Mouse (Mus musculus) heart, embryonic 15.5 days (tissue): ENCODE results near the gene Naa11. TPM values are rescaled to one million over a fixed set of nuclear protein-coding genes. Genes with fewer than 3 reads are reported as not detected.

ENCODE experiments used
- ATAC-seq: fragments of 200-750 bp; cut with Nextera tagmentation; replicated peaks from 2 replicates; pipeline ENCODE4 v1.8.0; 2017; ENCODE audit warnings: low read depth, moderate TSS enrichment; ENCODE audit not compliant: insufficient number of reproducible peaks, insufficient read depth, low FRiP score
- H3K27ac ChIP-seq: fragments of 300-500 bp; sonication (generic); 2 replicates; pipeline ENCODE4 v1.5.1; 2015; ENCODE audit warnings: mild to moderate bottlenecking, inconsistent platforms
- H3K27me3 ChIP-seq: fragments of 300-500 bp; sonication (generic); 2 replicates; pipeline ENCODE4 v1.6.1; 2015; ENCODE audit warnings: inconsistent platforms
- H3K36me3 ChIP-seq: fragments of 300-500 bp; sonication (generic); 2 replicates; pipeline ENCODE4 v1.6.1; 2015; ENCODE audit warnings: mild to moderate bottlenecking, inconsistent platforms
- H3K4me1 ChIP-seq: fragments of 300-500 bp; sonication (generic); replicated peaks from 2 replicates; pipeline ENCODE4 v1.6.1; 2015; ENCODE audit warnings: inconsistent platforms
- H3K4me2 ChIP-seq: fragments of 300-500 bp; sonication (generic); 2 replicates; pipeline ENCODE4 v1.6.1; 2015; ENCODE audit warnings: inconsistent platforms, mild to moderate bottlenecking, moderate library complexity
- H3K4me3 ChIP-seq: fragments of 300-500 bp; sonication (generic); 2 replicates; pipeline ENCODE4 v1.5.1; 2015; ENCODE audit warnings: mild to moderate bottlenecking, inconsistent platforms
- H3K9ac ChIP-seq: fragments of 300-500 bp; sonication (generic); 2 replicates; pipeline ENCODE4 v1.6.1; 2015; ENCODE audit warnings: mild to moderate bottlenecking, inconsistent platforms
- H3K9me3 ChIP-seq: fragments of 300-500 bp; sonication (generic); replicated peaks from 2 replicates; pipeline ENCODE4 v1.6.1; 2016; ENCODE audit warnings: inconsistent platforms
- WGBS: fragments of 180-500 bp; shearing (Covaris S2); methylation state at CpG from one replicate; pipeline ENCODE4 v1.1.7; 2015; ENCODE audit warnings: mixed read lengths; 5-methylcytosine and 5-hydroxymethylcytosine counted together
- polyA plus RNA-seq: library from polyadenylated mRNA; unstranded; fragments of >200 nt; fragmentation: Nextera tagmentation; extraction: Ambion mirVana; gene quantifications from 2 replicates; pipeline ENCODE4 v1.2.1, GENCODE M21; 2015

Gene Naa11
- polyA plus RNA-seq, 1 experiment from 2014 or later, result not detected

DNA sequence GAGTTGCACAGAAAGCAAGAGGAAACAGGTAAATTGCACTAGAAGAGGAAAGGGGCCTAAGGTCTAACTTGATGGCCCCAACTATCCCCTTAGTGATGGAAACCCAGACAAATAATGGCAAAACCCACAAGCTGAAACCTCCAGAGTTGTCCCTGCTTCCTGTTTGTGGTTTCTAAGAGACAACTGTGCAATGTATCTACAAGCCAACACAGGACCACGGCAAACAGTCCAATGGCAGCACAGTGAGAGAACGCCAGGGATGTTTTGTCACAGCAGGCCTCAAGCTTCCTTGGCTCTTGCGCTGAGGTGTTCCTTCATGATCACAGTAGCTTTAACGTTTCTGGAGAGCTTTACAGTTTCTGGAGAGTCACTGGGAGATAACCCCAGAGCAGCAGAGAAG, 7.8 kb downstream of the Naa11 start:
- H3K27me3 ChIP-seq, result no peaks in the 10 kb centered on the region
- H3K9me3 ChIP-seq, result no peaks in the 10 kb centered on the region
- no peak overlapping the region for H3K4me2 ChIP-seq
- H3K9ac ChIP-seq, result no peak overlapping the region
- 56% methylated on average over 4 of the region's 4 CpGs for WGBS
- no peaks in the 10 kb centered on the region for H3K36me3 ChIP-seq
- no peak overlapping the region for H3K4me3 ChIP-seq
- H3K4me1 ChIP-seq, result peaks cover 5% of the 10 kb centered on the region; the same call in 1 of the 2 replicates
- ATAC-seq, result no peak
- H3K27ac ChIP-seq, result no peak overlapping the region

DNA sequence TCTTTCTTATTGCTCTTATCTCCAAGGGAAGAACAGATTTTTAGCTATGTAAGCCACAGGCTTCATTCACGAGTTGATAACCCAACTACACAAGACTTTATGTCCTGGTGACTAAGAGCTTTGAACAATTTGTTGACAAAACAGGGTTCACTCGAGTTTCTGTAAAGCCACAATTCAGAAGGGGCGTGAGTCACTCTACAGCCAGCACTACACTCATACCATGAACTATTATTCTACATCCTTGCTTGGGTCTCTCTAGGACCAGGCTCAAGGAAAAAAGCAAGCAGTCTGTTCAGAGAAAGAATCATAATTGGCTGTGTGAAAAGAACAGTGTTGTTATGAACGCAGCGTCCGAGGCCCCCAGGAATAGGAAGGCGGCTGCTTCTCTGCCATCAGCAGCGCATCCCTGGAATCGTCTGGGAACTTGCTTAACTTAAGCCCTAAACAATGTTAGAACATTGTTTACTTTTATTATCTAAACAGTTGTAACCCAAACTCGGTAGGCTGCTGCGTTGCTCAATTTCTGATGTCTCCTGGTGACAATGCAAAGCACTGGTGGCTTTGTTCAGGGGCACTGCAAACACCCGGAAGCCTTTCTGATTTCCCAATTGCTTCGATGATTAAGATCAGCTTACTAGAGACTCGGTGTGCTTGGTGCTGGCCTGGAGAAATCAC, 9.5 kb downstream of the Naa11 start:
- Histone ChIP-seq H3K27ac (no peak overlapping the region), H3K27me3 (no peaks in the 10 kb centered on the region), H3K9me3 (no peaks in the 10 kb centered on the region), H3K9ac (no peak overlapping the region), H3K36me3 (no peaks in the 10 kb centered on the region), H3K4me1 (no peaks in the 10 kb centered on the region; the same call in 1 of the 2 replicates), H3K4me3 (no peak overlapping the region), H3K4me2 (no peak overlapping the region)
- no peak for ATAC-seq
- WGBS, result 65% methylated on average over 14 of the region's 14 CpGs

DNA sequence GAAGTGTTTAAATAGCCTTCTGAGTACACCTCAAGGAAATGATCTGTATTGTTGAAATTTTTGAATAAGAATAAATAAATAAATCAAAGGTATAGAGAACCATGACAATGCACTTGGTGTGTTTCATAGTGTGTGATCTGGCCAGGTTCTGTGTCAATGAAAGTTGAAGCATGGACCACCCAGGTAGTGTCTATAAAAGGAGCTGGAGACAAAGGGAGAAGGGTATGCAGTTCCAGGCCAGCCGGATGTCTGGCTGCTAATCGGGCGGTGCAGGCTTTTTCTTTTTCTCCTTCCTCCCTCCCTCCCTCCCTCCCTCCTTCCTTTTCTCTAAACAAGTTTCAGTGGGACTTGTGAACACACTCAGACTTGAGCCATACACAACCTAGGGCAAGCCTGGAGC, 12.2 kb downstream of the Naa11 start:
- Histone ChIP-seq H3K36me3 (no peaks in the 10 kb centered on the region), H3K4me2 (no peak overlapping the region), H3K4me3 (no peak overlapping the region), H3K27me3 (no peaks in the 10 kb centered on the region), H3K9me3 (no peaks in the 10 kb centered on the region), H3K9ac (no peak overlapping the region), H3K4me1 (0 out of 2 replicates have a peak, but pooled peaks cover 4% of the 10 kb centered on the region), H3K27ac (no peak overlapping the region)
- no peak for ATAC-seq
- 49% methylated on average over 3 of the region's 3 CpGs for WGBS

DNA sequence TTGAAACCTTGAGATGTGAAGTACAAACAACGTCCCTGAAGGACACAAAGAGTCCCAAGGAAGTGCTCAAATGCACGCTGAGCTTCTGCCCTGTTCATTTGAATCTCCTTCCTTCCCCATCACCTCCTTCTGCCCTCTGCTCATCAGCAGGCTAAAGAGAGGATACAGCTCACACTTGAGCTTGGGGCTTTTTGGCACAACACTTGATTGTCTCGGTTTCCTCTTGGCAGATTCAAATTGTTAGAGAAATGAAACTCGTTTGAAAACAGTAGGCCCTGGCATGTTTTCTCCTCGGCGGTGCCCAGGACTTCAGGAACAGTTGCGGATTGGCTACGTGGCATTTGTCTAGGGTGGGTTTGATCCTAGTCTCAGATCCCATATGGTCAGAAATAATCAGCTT, 27.4 kb downstream of the Naa11 start:
- Histone ChIP-seq H3K4me1 (0 out of 2 replicates have a peak, but pooled peaks cover 4% of the 10 kb centered on the region), H3K4me3 (no peak overlapping the region), H3K9ac (no peak overlapping the region), H3K36me3 (no peaks in the 10 kb centered on the region), H3K9me3 (no peaks in the 10 kb centered on the region), H3K27ac (no peak overlapping the region), H3K4me2 (no peak overlapping the region), H3K27me3 (no peaks in the 10 kb centered on the region)
- WGBS, result 78% methylated on average over 8 of the region's 8 CpGs
- no peak for ATAC-seq

DNA sequence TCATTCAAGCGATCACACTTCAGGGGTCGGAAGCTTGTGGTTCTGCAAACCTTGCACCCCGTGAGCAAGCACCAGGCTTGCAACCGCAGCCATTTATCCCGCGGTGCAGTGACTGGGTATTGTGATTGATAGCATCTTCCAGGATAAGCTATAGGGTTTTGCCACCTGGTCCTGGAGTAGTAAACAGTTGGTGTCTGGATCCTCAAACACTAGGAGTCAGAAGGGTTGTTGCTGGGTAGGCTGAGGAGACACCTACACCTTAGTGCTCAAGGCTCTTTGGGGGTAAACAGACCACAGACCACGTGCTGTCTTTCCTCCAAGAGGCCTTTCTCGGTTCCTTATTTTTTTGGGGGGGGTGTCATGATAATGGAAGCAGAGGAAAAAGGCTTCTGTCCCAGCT, 27.9 kb downstream of the Naa11 start:
- Histone ChIP-seq H3K4me3 (no peak overlapping the region), H3K27me3 (no peaks in the 10 kb centered on the region), H3K36me3 (no peaks in the 10 kb centered on the region), H3K4me2 (no peak overlapping the region), H3K9me3 (no peaks in the 10 kb centered on the region), H3K27ac (no peak overlapping the region), H3K9ac (no peak overlapping the region), H3K4me1 (0 out of 2 replicates have a peak, but pooled peaks cover 4% of the 10 kb centered on the region)
- ATAC-seq, result no peak
- 68% methylated on average over 8 of the region's 8 CpGs for WGBS

DNA sequence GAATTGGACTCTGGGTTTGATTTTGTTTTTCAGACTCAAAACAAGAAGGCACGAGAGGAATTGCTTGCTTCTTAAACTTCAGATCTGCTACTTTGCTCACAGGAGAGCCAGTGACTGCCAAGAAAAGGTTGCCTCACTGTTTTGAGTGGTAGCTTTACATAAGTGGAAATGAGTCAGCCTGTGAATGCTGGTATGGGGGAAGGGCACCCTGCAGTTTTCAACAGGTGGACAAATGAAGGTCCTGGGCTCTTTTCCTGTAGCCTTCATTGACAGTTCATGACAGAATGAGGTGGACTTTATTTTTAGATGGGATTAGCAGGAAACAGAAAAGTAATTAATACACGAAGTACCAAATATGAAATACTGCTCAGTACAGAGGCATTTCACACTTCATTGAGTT, 29.6 kb downstream of the Naa11 start:
- H3K4me3 ChIP-seq, result no peak overlapping the region
- 23% methylated on average over 2 of the region's 2 CpGs for WGBS
- H3K4me2 ChIP-seq, result no peak overlapping the region
- H3K9ac ChIP-seq, result no peak overlapping the region
- H3K9me3 ChIP-seq, result no peaks in the 10 kb centered on the region
- H3K27me3 ChIP-seq, result no peaks in the 10 kb centered on the region
- no peak for ATAC-seq
- no peak overlapping the region for H3K27ac ChIP-seq
- H3K4me1 ChIP-seq, result 0 out of 2 replicates have a peak, but pooled peaks cover 4% of the 10 kb centered on the region
- no peaks in the 10 kb centered on the region for H3K36me3 ChIP-seq

DNA sequence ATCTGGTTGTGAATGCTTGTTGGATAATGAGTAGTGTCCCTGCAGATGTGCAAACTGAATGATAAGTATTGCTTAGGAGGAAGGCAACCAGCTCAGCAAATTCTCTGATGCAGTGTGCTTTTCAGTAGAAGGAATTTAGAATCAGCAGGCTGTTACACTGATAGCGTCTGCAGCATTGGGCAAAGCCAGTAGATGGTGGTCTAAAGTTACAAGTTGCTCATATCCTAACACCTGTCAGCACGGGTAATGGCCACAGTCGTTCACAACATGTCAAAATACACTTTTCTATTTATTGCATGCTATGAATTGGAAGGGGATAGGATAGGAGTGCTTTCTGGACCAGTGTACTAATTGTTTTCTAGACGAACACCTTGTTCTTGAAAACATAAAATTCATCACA, 33.1 kb downstream of the Naa11 start:
- H3K36me3 ChIP-seq, result no peaks in the 10 kb centered on the region
- H3K4me2 ChIP-seq, result no peak overlapping the region
- H3K9ac ChIP-seq, result no peak overlapping the region
- H3K27me3 ChIP-seq, result no peaks in the 10 kb centered on the region
- 44% methylated on average over 4 of the region's 4 CpGs for WGBS
- no peak for ATAC-seq
- no peak overlapping the region for H3K4me3 ChIP-seq
- H3K4me1 ChIP-seq, result 0 out of 2 replicates have a peak, but pooled peaks cover 4% of the 10 kb centered on the region
- no peak overlapping the region for H3K27ac ChIP-seq
- H3K9me3 ChIP-seq, result no peaks in the 10 kb centered on the region

DNA sequence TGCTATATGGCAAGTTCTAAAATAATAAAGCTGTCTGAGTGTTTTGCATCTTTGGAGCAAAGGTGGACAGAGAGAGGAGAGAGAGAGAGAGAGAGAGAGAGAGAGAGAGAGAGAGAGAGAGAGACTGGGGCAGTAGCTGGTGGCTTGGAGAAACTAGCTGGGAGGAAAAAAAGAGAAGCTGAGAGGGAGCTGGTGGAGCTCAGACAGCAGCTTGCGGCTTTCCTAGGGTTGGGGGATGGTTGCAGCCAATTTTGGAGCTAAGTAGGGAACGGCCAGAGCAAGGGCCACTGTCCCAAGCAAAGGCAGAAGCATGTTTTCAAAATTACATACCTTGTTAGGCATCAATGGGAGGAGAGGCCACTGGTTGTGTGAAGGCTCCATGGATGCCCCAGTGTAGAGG, 36.0 kb downstream of the Naa11 start:
- Histone ChIP-seq H3K9ac (no peak overlapping the region), H3K9me3 (no peaks in the 10 kb centered on the region), H3K4me2 (no peak overlapping the region), H3K27me3 (no peaks in the 10 kb centered on the region), H3K4me1 (no peaks in the 10 kb centered on the region), H3K4me3 (no peak overlapping the region), H3K36me3 (no peaks in the 10 kb centered on the region), H3K27ac (no peak overlapping the region)
- WGBS, result 29% methylated on average over 2 of the region's 2 CpGs
- ATAC-seq, result no peak

DNA sequence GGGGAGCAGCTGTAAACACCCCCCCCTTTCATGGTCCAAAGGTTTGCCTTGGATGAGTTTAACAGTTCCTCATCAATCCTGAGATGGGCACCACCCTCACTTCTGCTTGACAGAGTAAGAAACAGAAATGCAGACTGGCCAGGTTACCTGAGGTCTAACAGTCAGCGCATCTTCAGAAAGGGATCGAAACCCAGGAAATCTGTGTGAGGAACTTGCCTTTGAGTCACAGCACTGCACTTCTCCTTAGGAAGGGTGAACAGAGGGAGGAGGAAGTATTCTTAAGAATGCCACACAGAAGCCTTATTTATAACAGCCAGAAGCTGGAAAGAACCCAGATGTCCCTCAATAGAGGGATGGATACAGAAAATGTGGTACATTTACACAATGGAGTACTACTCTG, 37.0 kb downstream of the Naa11 start:
- no peaks in the 10 kb centered on the region for H3K4me1 ChIP-seq
- H3K9ac ChIP-seq, result no peak overlapping the region
- H3K27ac ChIP-seq, result no peak overlapping the region
- H3K36me3 ChIP-seq, result no peaks in the 10 kb centered on the region
- 91% methylated on average over 2 of the region's 2 CpGs for WGBS
- H3K27me3 ChIP-seq, result no peaks in the 10 kb centered on the region
- ATAC-seq, result no peak
- H3K4me3 ChIP-seq, result no peak overlapping the region
- H3K9me3 ChIP-seq, result no peaks in the 10 kb centered on the region
- no peak overlapping the region for H3K4me2 ChIP-seq

DNA sequence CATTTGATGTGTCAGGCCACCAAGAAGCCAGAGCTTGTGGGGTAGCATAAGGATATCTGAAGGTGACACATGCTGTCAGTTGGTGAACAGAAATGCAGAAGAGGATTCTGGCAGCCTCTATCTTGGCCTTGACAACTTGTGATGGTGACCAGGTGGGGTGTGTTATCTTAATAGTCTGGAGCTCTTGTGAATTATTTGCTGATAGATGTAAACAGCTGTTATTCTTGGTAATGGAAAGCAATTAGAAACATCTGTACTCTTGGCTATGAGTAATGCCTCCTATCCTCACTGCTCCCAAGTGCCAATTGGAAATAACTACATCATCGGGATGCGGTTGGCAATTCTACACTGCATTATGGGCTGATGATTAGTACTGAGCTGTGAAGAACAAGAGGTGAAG, 43.4 kb downstream of the Naa11 start:
- Histone ChIP-seq H3K4me3 (no peak overlapping the region), H3K4me2 (no peak overlapping the region), H3K9ac (no peak overlapping the region), H3K27ac (no peak overlapping the region), H3K36me3 (no peaks in the 10 kb centered on the region), H3K9me3 (no peaks in the 10 kb centered on the region), H3K4me1 (peaks cover 5% of the 10 kb centered on the region; the same call in 1 of the 2 replicates), H3K27me3 (no peaks in the 10 kb centered on the region)
- 22% methylated on average over 2 of the region's 2 CpGs for WGBS
- no peak for ATAC-seq

DNA sequence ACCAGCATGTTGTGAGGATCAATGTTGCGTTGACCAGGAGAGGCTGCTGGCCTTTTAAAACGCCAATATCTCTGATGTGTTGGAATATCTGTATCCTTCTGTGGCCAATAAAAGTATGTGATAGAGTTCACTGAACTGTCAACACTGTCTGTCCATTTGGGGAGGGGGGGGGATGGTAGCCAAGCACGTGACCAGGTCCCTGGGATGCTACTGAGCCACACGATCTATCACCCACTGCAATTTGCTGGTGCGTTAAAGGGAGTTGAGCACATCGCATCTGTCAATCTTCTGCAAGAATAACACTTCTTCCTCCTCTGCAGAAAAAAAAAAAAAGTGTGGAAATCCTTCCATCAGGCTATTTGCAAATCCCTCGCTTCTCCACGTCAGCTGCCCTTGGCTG, 43.9 kb downstream of the Naa11 start:
- H3K27me3 ChIP-seq, result no peaks in the 10 kb centered on the region
- H3K9me3 ChIP-seq, result no peaks in the 10 kb centered on the region
- whole genome bisulfite sequencing, result 55% methylated on average over 8 of the region's 8 CpGs
- H3K9ac ChIP-seq, result no peak overlapping the region
- H3K36me3 ChIP-seq, result no peaks in the 10 kb centered on the region
- H3K27ac ChIP-seq, result no peak overlapping the region
- peaks cover 5% of the 10 kb centered on the region; the same call in 1 of the 2 replicates for H3K4me1 ChIP-seq
- ATAC-seq, result no peak
- H3K4me3 ChIP-seq, result no peak overlapping the region
- no peak overlapping the region for H3K4me2 ChIP-seq

DNA sequence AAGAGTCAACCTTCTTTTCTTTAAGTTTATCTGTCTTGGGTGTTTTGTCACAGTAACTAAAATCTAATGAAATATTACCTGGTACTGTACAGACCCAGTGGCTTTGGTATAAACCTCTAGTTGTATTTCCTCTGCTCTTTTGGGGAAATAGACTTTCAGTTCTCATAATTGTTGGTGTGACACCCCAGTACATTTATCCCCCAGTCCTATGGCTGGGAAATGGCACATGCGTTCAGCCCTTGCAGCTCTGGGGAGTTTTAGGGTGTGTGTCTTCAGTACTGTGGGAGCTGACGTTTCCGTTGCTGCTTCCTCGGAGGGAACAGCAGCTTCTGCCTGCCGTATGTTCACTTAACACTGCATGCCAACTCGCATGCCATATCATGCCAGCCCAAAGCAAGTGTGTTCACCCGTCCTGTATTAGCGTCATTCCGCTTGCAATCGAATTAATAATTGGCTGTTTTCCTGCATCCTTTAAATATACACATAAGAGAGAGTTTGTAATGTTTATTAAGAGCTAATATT, 46.4 kb downstream of the Naa11 start:
- no peak overlapping the region for H3K4me3 ChIP-seq
- H3K27me3 ChIP-seq, result no peaks in the 10 kb centered on the region
- peaks cover 5% of the 10 kb centered on the region; the same call in 1 of the 2 replicates for H3K4me1 ChIP-seq
- no peak overlapping the region for H3K27ac ChIP-seq
- no peak overlapping the region for H3K9ac ChIP-seq
- H3K36me3 ChIP-seq, result no peaks in the 10 kb centered on the region
- H3K4me2 ChIP-seq, result no peak overlapping the region
- ATAC-seq, result no peak
- WGBS, result 88% methylated on average over 10 of the region's 10 CpGs
- H3K9me3 ChIP-seq, result no peaks in the 10 kb centered on the region
